Mouse (Mus musculus) B cell, adult 2 months (primary cell): Measurements from ENCODE around the gene Zfp384.

Experiments used
- DNase-seq, 2 experiments: peaks; one replicate each; pipeline ENCODE4 v3.0.0; 2022

Gene Zfp384

GRCm38 (mm10) chr6:125084424-125084823, 75.5 kb downstream of the Zfp384 start:
- peak; percentile 77 to 81 for DNase-seq
